Mouse (Mus musculus): Measurements from ENCODE around the gene Smad6. TPM values are rescaled to one million over a fixed set of nuclear protein-coding genes. Genes with fewer than 3 reads are reported as not detected.

The Smad6 gene
- polyA plus RNA-seq, 1 experiment from 2014 or later, result 1.5 TPM

DNA sequence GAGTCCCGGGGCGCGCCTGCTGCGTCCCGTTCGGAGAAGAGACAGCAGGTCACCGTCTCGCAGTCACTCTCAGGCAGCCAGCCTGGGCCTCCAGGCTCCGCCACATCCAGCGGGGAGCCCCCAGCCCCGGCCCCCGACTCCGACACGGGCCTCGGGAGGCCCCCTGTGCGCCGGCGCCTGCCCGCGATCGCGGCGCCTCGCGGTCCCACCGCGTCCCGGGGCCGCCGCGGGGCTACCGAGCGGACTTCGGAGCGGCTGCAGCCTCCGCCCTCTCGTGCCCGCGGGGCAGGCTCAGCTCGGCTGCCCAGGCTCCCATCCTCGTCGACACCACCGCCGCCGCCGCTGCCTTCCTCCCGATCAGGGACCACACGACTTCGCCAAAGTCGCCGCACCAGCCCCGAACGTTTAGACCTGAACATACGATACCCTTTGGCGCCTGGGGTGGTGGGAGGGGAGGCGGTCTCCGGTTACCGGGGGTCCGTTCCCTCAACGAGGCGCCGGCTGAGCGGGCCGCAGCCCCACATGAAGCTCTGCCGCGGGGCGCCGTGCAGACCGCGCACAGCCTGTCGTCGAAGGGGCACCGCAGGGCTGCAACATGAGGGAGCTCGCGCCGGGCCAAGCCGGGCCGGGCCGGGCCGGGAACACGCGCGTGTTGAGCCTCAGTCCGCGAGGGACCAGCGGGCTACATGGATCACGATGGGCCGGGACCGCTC is 1.1 kb downstream of the Smad6 start:
- H3K27me3 ChIP-seq (replicated peaks), result peaks cover 51% of the 10 kb centered on the region
- H3K27ac ChIP-seq, result peak overlapping the region; percentile 71; the same call in 1 of the 2 replicates
- peak overlapping the region; percentile 47 for H3K4me3 ChIP-seq
- H3K4me2 ChIP-seq, result peak overlapping the region; percentile 96
- H3K4me1 ChIP-seq, result peaks cover 54% of the 10 kb centered on the region
- no peak for ATAC-seq (replicated peaks)
- H3K9ac ChIP-seq, result peak overlapping the region; percentile 46
- under 1% methylated on average over 81 of the region's 89 CpGs for WGBS
- H3K36me3 ChIP-seq (replicated peaks), result no peaks in the 10 kb centered on the region
- H3K9me3 ChIP-seq, result no peaks in the 10 kb centered on the region

DNA sequence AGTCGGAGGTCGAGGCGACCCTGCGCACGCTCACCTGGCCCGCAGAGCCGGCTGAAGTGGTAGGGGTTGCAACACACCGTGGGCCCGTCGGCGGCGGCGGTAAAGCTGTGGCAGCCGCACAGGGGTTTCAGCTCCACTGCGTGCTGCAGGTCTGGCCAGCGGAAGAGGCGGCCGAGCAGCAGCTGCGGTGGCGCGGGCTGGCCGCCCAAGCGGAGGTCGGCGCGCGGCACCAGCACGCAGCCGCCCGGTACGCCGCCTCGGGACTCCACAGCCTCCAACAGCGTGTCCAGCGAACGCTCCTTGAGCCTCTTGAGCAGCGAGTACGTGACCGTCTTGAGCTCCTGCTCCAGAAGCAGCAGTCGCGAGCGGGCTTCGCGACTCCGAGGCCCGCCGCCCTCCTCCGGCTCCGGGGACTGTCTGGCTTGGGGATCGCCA is 1.7 kb downstream of the Smad6 start:
- H3K4me1 ChIP-seq, result peaks cover 54% of the 10 kb centered on the region
- H3K27me3 ChIP-seq (replicated peaks), result peaks cover 51% of the 10 kb centered on the region
- ATAC-seq (replicated peaks), result peak; percentile 18; the same call in 1 of the 2 replicates

DNA sequence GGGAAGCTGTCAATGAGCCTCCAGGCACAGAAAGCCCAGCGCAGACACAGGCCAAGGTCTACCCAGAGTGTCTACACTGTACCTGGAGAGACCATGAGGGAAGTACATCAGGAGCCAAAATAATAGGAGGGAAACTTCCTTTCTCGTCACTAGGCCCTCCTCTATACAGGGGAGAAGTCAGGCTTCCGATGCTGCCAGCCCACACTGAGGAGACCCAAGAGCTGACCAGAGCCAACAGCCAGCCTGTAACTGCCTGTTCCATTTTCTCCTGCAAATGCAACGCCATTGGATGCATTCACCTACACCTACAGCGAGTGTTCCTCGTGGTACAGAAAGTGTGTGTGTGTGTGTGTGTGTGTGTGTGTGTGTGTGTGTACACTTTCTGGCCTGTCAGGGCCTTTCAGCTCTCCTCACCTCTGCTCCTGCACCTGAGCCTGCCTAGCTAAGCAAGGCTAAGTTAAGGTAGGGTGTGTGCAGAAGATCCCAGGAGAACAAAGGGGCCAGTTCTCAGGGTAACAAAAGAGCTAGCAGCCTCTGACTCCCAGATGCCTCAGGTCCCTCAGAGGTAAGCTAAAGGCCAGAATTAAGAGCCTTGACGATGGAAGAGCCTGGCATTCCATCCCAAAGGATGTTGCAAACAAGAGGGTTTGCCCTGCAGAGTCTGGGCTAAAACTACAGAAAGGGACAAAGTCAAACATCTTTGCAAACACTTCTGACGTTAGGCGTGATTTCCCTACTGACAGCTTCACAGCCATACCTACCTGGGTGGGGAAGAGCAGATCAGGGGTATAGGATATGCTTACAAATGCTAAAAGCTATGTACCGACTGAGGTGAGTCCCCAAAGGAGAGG is 2.6 kb downstream of the Smad6 start:
- WGBS, result 14% methylated on average over 10 of the region's 10 CpGs
- H3K4me3 ChIP-seq, result peak overlapping the region; percentile 47
- H3K36me3 ChIP-seq (replicated peaks), result no peaks in the 10 kb centered on the region
- no peaks in the 10 kb centered on the region for H3K9me3 ChIP-seq
- H3K9ac ChIP-seq, result no peak overlapping the region
- H3K4me1 ChIP-seq, result peaks cover 54% of the 10 kb centered on the region
- peaks cover 48% of the 10 kb centered on the region for H3K27me3 ChIP-seq (replicated peaks)
- H3K4me2 ChIP-seq, result peak overlapping the region; percentile 96
- no peak overlapping the region for H3K27ac ChIP-seq
- no peak for ATAC-seq (replicated peaks)

More for the DNA sequence above, 1.7 kb downstream of the Smad6 start:
- Histone ChIP-seq H3K4me2 (peak overlapping the region; percentile 96), H3K9me3 (no peaks in the 10 kb centered on the region), H3K9ac (peak overlapping the region; percentile 46), H3K27ac (no peak overlapping the region), H3K4me3 (peak overlapping the region; percentile 47), H3K36me3 (replicated peaks) (no peaks in the 10 kb centered on the region)
- WGBS, result 0% methylated on average over 50 of the region's 50 CpGs

DNA sequence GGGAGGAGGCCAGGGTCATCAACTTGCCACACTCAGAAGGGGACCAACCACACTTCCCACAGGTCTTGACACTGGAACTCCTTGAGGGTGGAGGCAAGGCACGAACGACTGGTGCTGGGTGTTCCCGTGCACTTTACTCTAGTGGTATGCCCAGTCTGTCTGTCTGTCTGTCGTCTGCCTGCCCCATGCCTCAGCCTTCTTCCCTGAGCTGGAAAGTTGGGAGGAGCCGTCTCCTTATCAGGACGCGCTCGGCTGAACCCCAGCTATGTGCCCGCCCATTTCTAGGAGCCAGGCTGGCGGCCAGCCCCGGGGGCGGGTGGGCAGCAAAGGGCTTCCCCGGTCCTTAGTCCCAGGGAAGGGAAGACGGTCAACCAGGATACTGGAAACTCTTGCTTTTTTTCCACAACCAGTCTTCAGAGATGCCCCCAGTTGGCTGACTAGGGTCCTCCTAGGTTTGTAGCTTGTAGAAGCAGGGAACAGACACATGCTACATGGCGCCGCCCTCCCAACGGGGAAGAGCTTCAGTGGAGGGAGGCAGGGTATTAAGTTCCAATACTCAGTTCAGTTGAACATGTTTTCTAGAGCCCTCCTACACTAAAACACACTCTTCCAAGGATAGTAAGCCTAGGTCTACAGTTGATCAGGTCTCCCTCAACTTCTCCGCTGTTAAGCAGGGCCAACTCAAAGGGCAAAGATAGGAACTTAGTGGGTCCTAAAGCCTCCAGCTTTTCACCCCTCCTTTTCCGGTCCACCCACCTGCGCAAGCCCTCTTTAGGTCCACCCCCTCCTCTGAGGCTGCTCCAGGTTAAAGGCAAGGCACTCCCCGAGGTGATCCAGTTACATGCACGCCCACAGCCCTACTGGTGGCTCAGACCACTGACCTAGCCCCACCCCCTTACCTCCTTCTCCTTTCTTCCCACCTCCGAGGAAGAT is 3.7 kb downstream of the Smad6 start:
- Histone ChIP-seq H3K4me3 (peak overlapping the region; percentile 3; the same call in 1 of the 2 replicates), H3K27me3 (replicated peaks) (peaks cover 45% of the 10 kb centered on the region), H3K4me1 (peaks cover 53% of the 10 kb centered on the region), H3K36me3 (replicated peaks) (no peaks in the 10 kb centered on the region), H3K9ac (no peak overlapping the region), H3K4me2 (peak overlapping the region; percentile 96), H3K27ac (no peak overlapping the region), H3K9me3 (no peaks in the 10 kb centered on the region)
- 7% methylated on average over 23 of the region's 23 CpGs for WGBS
- ATAC-seq (replicated peaks), result no peak

DNA sequence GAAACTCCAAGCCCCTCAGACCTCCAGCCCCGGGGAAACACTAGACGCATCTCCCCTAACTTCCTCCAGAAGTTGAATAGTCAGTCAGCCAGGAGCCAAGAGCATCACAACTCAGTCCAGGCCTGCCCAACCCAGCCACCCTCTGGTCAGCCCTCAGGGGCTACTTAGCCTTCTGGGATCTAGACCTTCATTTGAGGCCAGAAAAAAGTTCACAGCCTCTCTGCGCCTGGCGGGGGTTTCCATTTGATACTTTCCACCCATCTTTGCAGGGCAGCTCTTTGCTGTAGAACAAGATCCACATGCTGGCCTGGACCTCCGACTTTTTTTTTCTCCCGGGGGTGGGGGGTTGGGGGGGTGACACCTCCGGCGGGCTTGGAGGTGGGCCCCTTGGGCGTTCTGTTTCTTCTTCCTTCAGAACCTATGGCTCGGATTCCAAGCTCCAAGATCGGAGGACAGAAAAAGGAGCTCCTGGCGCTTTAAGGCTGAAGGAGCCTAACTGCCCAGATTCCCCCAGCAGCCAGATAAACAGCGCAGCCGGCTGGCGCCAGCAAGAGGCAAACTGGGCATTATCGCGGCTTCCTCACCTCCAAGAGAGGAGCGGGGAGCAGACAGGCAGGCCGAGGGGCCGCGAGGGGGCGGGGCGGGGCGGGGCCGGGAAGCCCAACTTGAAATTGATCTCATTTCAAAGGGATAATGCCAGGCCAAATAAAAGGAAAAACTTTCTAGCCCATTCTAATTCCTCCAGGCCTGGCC is 5.0 kb downstream of the Smad6 start:
- Histone ChIP-seq H3K4me2 (peak overlapping the region; percentile 96), H3K9me3 (no peaks in the 10 kb centered on the region), H3K9ac (no peak overlapping the region), H3K27me3 (replicated peaks) (peaks cover 33% of the 10 kb centered on the region), H3K27ac (no peak overlapping the region), H3K4me3 (peak overlapping the region; percentile 24), H3K4me1 (peaks cover 39% of the 10 kb centered on the region), H3K36me3 (replicated peaks) (no peaks in the 10 kb centered on the region)
- 3% methylated on average over 25 of the region's 25 CpGs for WGBS
- ATAC-seq (replicated peaks), result no peak

DNA sequence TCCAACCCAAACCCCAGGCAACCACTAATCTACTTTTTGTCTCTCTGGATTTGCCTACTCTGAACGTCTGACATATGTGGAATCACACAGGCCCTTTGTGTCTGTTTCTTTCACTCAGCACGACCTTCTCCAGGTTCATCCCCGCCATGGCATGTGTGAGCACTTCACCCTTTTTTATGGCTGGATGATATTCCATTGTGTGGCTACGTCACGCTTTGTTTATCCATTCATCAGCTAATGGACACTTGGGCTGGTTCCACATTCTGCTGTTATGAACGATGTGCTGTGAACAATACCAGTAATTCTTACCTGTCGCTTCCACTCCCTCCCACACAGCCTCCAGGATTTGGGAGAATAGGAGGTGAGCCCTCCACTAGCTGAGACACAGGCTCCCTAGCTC is 5.8 kb downstream of the Smad6 start:
- Histone ChIP-seq H3K27me3 (replicated peaks) (peaks cover 30% of the 10 kb centered on the region), H3K4me2 (no peak overlapping the region), H3K4me1 (peaks cover 32% of the 10 kb centered on the region), H3K9ac (no peak overlapping the region), H3K4me3 (no peak overlapping the region), H3K27ac (no peak overlapping the region), H3K9me3 (no peaks in the 10 kb centered on the region), H3K36me3 (replicated peaks) (no peaks in the 10 kb centered on the region)
- ATAC-seq (replicated peaks), result no peak
- WGBS, result 35% methylated on average over 7 of the region's 7 CpGs

DNA sequence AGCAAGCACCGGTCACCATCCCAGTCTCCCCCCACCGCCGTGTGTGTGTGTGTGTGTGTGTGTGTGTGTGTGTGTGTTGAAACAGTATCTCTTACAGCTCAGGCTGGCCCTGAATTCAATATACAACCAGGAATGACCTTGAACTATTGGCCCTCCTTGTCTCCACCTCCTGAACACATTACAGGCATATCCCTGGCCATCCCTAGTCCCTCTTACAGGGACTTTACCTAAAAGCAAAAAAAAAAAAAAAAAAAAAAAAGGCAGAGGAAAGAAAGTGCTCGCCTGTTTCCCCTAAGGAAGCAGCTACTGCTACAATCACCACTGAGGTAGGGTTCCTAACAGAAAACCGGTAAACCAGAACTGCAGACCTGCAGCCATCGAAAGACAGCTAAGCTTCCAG is 7.1 kb downstream of the Smad6 start:
- no peak overlapping the region for H3K4me3 ChIP-seq
- WGBS, result 81% methylated on average over 6 of the region's 6 CpGs
- H3K36me3 ChIP-seq (replicated peaks), result no peaks in the 10 kb centered on the region
- no peak overlapping the region for H3K27ac ChIP-seq
- no peak for ATAC-seq (replicated peaks)
- H3K9ac ChIP-seq, result no peak overlapping the region
- no peak overlapping the region for H3K4me2 ChIP-seq
- no peaks in the 10 kb centered on the region for H3K9me3 ChIP-seq
- H3K4me1 ChIP-seq, result peaks cover 19% of the 10 kb centered on the region
- peaks cover 22% of the 10 kb centered on the region for H3K27me3 ChIP-seq (replicated peaks)

DNA sequence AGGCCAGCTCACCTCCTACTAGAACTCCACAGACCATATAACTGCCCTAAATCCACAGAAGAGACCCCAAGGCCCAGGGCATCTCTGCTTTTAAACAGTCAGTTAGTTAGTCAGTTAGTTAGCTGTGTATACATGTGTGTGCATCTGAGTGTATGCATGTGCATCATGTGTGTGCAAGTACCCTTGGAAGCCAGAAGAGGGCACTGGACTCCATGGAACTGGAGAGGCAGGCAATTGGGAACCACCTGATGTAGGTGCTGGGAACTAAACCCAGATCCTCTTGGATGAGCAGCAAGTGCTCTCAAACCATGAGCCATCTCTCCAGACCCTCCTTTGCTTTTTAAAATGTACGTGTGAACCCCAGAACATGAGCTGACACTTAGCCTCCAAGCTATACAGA is 10.5 kb downstream of the Smad6 start:
- Histone ChIP-seq H3K36me3 (replicated peaks) (no peaks in the 10 kb centered on the region), H3K4me3 (no peak overlapping the region), H3K9me3 (no peaks in the 10 kb centered on the region), H3K4me1 (no peaks in the 10 kb centered on the region), H3K4me2 (no peak overlapping the region), H3K9ac (no peak overlapping the region), H3K27me3 (replicated peaks) (peaks cover 2% of the 10 kb centered on the region; the same call in 1 of the 2 replicates), H3K27ac (no peak overlapping the region)
- WGBS, result 96% methylated on average over 1 of the region's 1 CpGs
- ATAC-seq (replicated peaks), result no peak

DNA sequence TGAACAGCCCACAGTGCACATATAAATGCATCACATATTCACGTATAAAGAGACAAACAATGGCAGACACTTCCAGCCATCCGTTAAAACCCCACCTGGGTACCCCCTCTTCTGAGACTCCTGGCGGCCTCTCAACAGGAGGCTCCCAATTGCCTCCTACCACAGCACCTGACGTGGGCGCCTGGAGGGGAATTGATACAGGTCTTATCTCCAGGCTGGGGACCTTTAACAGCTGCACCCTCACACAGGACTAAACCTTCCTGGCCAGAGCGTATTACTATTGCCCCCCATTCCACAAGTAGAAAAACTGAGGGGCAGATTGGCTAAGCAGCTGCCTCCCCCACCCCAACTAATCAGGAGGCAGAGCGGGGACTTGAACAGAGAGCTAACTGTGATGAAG is 18.9 kb downstream of the Smad6 start:
- Histone ChIP-seq H3K36me3 (replicated peaks) (no peaks in the 10 kb centered on the region), H3K9ac (no peak overlapping the region), H3K4me3 (no peak overlapping the region), H3K27ac (no peak overlapping the region), H3K27me3 (replicated peaks) (no peaks in the 10 kb centered on the region), H3K9me3 (no peaks in the 10 kb centered on the region), H3K4me1 (peaks cover under 1% of the 10 kb centered on the region; the same call in 1 of the 2 replicates), H3K4me2 (no peak overlapping the region)
- no peak for ATAC-seq (replicated peaks)
- 79% methylated on average over 7 of the region's 7 CpGs for WGBS

DNA sequence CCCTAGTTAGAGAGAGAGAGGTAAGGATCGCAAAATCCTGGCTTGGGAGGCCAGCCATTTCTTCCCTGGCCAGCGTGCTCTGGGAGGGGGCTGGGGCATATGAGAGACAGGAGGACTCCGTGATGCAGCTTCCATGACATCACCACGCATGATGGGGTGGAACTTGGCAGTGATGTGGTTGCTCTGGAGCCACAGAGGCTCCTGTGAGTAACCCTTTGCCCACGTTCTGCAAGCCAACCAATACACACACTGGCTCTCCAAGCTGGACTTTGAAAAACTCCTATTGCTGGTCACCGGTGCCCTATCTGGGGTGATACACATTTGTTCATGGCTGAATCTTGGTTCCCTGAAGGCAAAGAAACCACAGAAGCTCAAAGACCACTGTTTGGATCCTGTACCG is 20.8 kb downstream of the Smad6 start:
- Histone ChIP-seq H3K27ac (no peak overlapping the region), H3K36me3 (replicated peaks) (no peaks in the 10 kb centered on the region), H3K9me3 (no peaks in the 10 kb centered on the region), H3K4me1 (peaks cover 4% of the 10 kb centered on the region; the same call in 1 of the 2 replicates), H3K27me3 (replicated peaks) (no peaks in the 10 kb centered on the region), H3K9ac (no peak overlapping the region), H3K4me2 (no peak overlapping the region), H3K4me3 (no peak overlapping the region)
- no peak for ATAC-seq (replicated peaks)
- 73% methylated on average over 7 of the region's 7 CpGs for WGBS

DNA sequence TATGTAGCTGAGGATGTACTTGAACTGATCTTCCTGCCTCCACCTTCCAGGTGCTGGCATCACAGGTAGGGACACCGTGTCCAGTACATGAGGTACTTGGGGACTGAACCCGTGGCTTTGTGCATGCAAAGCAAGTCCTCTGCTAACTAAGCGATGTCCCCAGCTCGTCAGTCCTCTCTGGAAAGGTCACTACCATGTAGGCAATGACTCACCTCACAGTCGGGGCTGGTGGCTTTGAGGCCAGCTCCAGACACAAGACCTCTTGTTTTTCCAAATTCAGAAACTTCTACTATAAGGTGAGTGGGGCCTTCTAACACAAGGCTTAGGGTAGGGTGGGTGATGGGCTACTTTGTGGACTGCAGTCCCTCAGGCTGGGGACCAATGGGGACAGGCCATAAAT is 21.8 kb downstream of the Smad6 start:
- H3K27me3 ChIP-seq (replicated peaks), result no peaks in the 10 kb centered on the region
- no peak for ATAC-seq (replicated peaks)
- WGBS, result 95% methylated on average over 5 of the region's 5 CpGs

More for the DNA sequence above, 21.8 kb downstream of the Smad6 start:
- Histone ChIP-seq H3K9me3 (no peaks in the 10 kb centered on the region), H3K4me3 (no peak overlapping the region), H3K4me2 (no peak overlapping the region), H3K9ac (no peak overlapping the region), H3K4me1 (peaks cover 4% of the 10 kb centered on the region; the same call in 1 of the 2 replicates), H3K27ac (no peak overlapping the region), H3K36me3 (replicated peaks) (no peaks in the 10 kb centered on the region)
